Mouse (Mus musculus) forebrain, embryonic 16.5 days (tissue): ENCODE data around the gene Dgka. TPM values are rescaled to one million over a fixed set of nuclear protein-coding genes. Genes with fewer than 3 reads are reported as not detected.

ENCODE experiments used
- ATAC-seq: fragments of 200-750 bp; cut with Nextera tagmentation; 2 replicates; pipeline ENCODE4 v1.8.0; 2017; ENCODE audit warnings: mild to moderate bottlenecking, moderate library complexity
- H3K27ac ChIP-seq: fragments of 300-500 bp; sonication (generic); 2 replicates; pipeline ENCODE4 v1.5.1; 2014; ENCODE audit warnings: low read length, control low read depth
- H3K27me3 ChIP-seq: fragments of 300-500 bp; sonication (generic); replicated peaks from 2 replicates; pipeline ENCODE4 v1.6.1; 2014; ENCODE audit warnings: low read length; ENCODE audit not compliant: control insufficient read depth, insufficient read depth
- H3K36me3 ChIP-seq: fragments of 300-500 bp; sonication (generic); 2 replicates; pipeline ENCODE4 v1.6.1; 2014; ENCODE audit not compliant: control insufficient read depth, insufficient read depth
- H3K4me1 ChIP-seq: fragments of 300-500 bp; sonication (generic); replicated peaks from 2 replicates; pipeline ENCODE4 v1.6.1; 2014; ENCODE audit warnings: low read length; ENCODE audit not compliant: control insufficient read depth, insufficient read depth
- H3K4me2 ChIP-seq: fragments of 300-500 bp; sonication (generic); 2 replicates; pipeline ENCODE4 v1.6.1; 2014; ENCODE audit warnings: mild to moderate bottlenecking, low read length, control low read depth
- H3K4me3 ChIP-seq: fragments of 300-500 bp; sonication (generic); replicated peaks from 2 replicates; pipeline ENCODE4 v1.5.1; 2014; ENCODE audit warnings: mild to moderate bottlenecking, low read length, control low read depth
- H3K9ac ChIP-seq: fragments of 300-500 bp; sonication (generic); replicated peaks from 2 replicates; pipeline ENCODE4 v1.6.1; 2014; ENCODE audit warnings: low read depth, low read length, control low read depth
- H3K9me3 ChIP-seq: fragments of 300-500 bp; sonication (generic); 2 replicates; pipeline ENCODE4 v1.6.1; 2016; ENCODE audit warnings: low read length; ENCODE audit not compliant: control insufficient read depth
- WGBS: fragments of 180-500 bp; shearing (Covaris S2); extraction: QIAGEN DNeasy Blood & Tissue Kit; methylation state at CpG from one replicate; pipeline ENCODE4 v1.1.7; 2014; 5-methylcytosine and 5-hydroxymethylcytosine counted together
- polyA plus RNA-seq: library from polyadenylated mRNA; unstranded; fragments of >200 nt; fragmentation: Nextera tagmentation; extraction: Ambion mirVana; gene quantifications from 2 replicates; pipeline ENCODE4 v1.2.1, GENCODE M21; 2015

Dgka gene
- polyA plus RNA-seq, 1 experiment from 2014 or later: 5.1 TPM

DNA sequence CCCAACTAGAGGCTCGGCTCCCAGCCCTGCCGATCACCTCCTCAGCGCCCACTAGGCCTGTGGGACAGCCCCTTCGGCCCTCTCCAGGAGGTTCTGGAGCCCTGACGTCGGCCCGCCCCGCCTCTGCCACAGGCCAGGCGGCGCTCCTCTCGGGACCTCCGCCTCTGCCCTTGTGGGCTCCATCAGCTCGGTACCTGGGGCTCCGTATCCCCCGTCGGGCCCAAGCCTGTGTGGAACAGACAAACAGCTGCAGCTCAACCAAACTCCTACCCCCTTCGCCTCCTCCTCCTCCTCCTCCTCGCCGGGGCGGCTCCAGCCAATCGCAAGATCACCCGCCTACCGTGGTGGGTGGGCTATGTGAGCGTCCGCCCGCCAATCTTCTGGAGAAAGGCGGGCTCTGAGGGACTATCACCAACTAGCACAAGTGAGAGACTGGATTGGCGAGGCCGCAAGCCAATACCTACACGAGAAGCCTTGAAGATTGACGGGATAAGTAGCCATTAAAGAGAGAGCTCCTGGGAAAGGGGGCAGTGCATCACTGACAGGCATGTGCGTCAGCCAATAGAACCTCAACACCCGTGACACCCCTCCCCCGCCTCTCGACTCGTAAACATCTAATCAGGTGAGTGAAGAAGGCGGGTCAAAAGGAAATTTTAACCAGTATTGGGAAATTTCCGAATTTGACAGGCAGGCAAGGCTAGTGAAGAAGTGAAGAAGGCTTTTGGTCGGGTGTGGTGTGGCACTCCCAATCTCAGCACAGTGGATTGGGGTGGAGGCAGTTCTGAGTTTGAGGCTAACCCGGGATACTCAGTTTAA lies 48.5 kb downstream of the Dgka start, which contains the start of gene Rab5b:
Rab5b (minus strand) TSS at position 273 of the 816 bp plus-strand sequence.
- peak within 1 kb of the TSS; percentile 55 for H3K4me3 ChIP-seq
- peaks cover 17% of the 10 kb centered on the region for H3K4me1 ChIP-seq
- peak within 1 kb of the TSS; percentile 79 for H3K9ac ChIP-seq
- no peaks in the 10 kb centered on the region for H3K27me3 ChIP-seq
- H3K36me3 ChIP-seq: no peaks in the 10 kb centered on the region
- WGBS: under 1% methylated on average over 40 of the region's 40 CpGs
- ATAC-seq: peak; percentile 98
- peak within 1 kb of the TSS; percentile 68 for H3K4me2 ChIP-seq
- H3K27ac ChIP-seq: peak within 1 kb of the TSS; percentile 91
- no peaks in the 10 kb centered on the region for H3K9me3 ChIP-seq

DNA sequence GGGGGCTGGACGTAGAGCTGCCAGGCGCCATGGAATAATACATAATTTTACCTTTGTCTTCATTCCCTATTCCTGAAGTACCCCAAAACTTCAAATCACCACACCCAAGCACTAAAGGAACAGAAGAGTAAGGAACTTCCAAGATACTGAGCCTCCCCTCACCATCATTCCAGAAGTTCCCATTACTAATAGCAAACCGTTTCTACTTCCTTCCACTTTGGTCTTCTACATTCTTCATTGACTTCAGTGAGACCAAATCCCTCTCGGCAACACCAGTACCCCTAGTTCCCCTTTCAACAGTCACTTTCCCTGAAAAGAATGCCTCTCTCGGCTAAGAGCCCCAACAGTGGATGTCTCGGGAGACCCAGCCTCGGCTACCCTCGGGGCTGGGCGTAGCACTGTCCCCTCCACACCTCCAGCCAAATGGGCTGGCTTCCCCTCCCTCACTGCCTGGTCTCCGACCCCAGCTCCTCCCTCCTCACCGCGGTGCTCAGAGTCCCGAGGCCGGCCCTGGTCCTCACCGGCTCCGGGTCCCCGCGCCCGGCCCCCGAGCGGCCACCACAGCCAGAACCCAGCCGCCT lies 49.2 kb downstream of the Dgka start:
- no peaks in the 10 kb centered on the region for H3K36me3 ChIP-seq
- H3K9ac ChIP-seq: peak overlapping the region; percentile 79
- no peak for ATAC-seq
- H3K4me3 ChIP-seq: peak overlapping the region; percentile 55
- H3K27me3 ChIP-seq: no peaks in the 10 kb centered on the region
- H3K4me2 ChIP-seq: peak overlapping the region; percentile 68
- peaks cover 17% of the 10 kb centered on the region for H3K4me1 ChIP-seq
- under 1% methylated on average over 22 of the region's 22 CpGs for WGBS
- no peaks in the 10 kb centered on the region for H3K9me3 ChIP-seq
- peak overlapping the region; percentile 91 for H3K27ac ChIP-seq

DNA sequence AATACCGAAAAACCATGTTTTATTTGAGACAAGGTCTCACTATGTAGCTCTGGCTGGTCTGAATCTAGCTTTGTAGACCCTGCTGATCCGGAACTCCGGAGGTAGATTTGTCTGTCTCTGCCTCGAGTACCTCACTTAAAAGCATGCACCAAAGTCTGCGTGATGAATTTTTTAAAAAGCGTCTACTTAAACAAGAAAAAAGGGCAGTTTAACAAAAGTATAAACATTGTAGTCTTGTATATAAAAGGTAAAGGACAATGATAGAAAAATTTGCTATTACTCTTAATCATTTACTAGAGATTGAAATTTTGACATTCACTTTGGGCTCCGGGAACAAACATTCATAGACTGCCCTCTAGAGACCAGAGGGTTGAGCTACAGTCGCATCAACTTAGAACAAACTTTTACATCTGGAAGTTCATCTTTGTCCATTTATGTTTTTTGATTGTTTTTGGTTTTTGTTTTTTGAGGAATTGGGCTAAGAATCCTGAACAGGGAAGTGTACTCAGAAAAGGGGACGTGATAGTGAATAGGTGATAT lies 70.1 kb downstream of the Dgka start:
- peak overlapping the region; percentile 63 for H3K9ac ChIP-seq
- no peak for ATAC-seq
- peaks cover 5% of the 10 kb centered on the region for H3K4me1 ChIP-seq
- peak overlapping the region; percentile 68 for H3K4me2 ChIP-seq
- WGBS: 2% methylated on average over 9 of the region's 9 CpGs
- peak overlapping the region; percentile 54 for H3K4me3 ChIP-seq
- H3K27ac ChIP-seq: peak overlapping the region; percentile 62; the same call in 1 of the 2 replicates
- H3K36me3 ChIP-seq: no peaks in the 10 kb centered on the region
- no peaks in the 10 kb centered on the region for H3K9me3 ChIP-seq
- no peaks in the 10 kb centered on the region for H3K27me3 ChIP-seq

DNA sequence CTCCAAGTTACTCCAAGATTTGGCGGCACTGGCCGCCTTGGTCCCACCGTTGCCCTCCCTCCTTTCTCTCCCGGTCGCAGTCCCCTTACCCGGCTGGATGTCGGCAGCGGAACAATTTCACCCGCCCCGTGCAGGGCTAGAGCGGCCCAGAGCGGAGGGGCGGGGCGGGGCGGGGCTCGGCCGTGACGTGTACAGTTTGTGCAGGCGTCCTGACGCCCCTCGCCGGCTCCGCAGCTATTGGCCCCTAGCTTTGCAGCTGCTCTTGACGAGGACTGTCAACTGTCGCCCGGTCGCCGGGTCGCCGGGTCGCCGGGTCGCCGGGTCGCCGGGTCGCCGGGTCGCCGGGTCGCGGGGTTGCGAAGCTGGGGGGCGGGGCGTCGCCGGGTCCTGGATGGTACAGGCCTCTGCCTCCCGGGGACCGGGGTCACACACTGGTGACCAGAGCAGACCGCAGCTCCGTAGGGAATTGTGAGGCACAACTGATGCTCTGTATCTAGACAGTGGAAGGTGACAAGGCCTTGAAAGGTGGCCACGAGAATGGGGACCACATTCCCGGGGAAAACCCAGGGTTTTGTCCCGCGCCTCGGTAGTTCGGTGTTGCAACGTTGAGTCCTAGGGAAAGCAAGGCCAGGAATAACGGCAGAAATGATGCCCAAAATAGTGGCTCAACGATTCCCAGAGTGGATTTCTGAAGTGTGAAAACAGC lies 70.7 kb downstream of the Dgka start, which contains the start of gene Suox:
Suox (minus strand) TSS at position 311 of the 706 bp plus-strand sequence.
- Histone ChIP-seq H3K27me3 (no peaks in the 10 kb centered on the region), H3K9me3 (no peaks in the 10 kb centered on the region), H3K36me3 (no peaks in the 10 kb centered on the region), H3K27ac (peak within 1 kb of the TSS; percentile 62; the same call in 1 of the 2 replicates), H3K4me2 (peak within 1 kb of the TSS; percentile 68), H3K4me3 (peak within 1 kb of the TSS; percentile 54), H3K4me1 (peaks cover 8% of the 10 kb centered on the region), H3K9ac (peak within 1 kb of the TSS; percentile 63)
- ATAC-seq: peak; percentile 95
- WGBS: under 1% methylated on average over 59 of the region's 60 CpGs

DNA sequence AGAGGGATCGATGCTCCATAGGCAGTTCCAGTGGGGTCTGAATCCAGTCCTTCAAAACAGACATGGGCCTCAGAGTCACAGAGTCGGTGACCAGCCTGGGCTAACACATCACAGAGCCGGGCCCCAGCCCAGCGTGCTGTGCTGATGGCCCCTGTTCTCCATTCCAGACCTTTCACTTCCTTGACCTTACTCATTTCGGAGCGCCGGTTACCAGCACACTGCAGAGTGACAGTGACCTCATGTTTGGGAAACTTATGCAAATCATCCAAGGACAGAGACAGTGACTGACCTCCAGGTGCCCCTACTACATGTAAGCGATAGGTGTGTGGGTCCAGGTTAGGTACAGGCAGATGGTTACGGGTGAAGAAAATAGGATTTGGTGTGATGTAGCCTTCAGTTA lies 73.5 kb downstream of the Dgka start:
- no peak overlapping the region for H3K27ac ChIP-seq
- H3K36me3 ChIP-seq: no peaks in the 10 kb centered on the region
- no peak overlapping the region for H3K4me3 ChIP-seq
- no peaks in the 10 kb centered on the region for H3K27me3 ChIP-seq
- H3K9me3 ChIP-seq: no peaks in the 10 kb centered on the region
- H3K9ac ChIP-seq: no peak overlapping the region
- peaks cover 13% of the 10 kb centered on the region for H3K4me1 ChIP-seq
- no peak overlapping the region for H3K4me2 ChIP-seq
- WGBS: 95% methylated on average over 9 of the region's 9 CpGs
- no peak for ATAC-seq

Other genes with a start within 250 kb of the Dgka start
- 5.4 and 5.9 TPM in 2 replicates for gene Myl6b, start 246.2 kb downstream of the Dgka start, polyA plus RNA-seq
- gene Esyt1, start 219.0 kb downstream of the Dgka start, polyA plus RNA-seq: 9.0 and 9.6 TPM in 2 replicates
- gene Zc3h10, start 197.1 kb downstream of the Dgka start, polyA plus RNA-seq: 20.9 and 21.7 TPM in 2 replicates
- 2,032 and 2,064 TPM in 2 replicates for gene Rpl41, start 195.6 kb downstream of the Dgka start, polyA plus RNA-seq
- 149 and 152 TPM in 2 replicates for gene Pa2g4, start 178.9 kb downstream of the Dgka start, polyA plus RNA-seq
- 0.46 and 0.62 TPM in 2 replicates for gene Erbb3, start 155.2 kb downstream of the Dgka start, polyA plus RNA-seq
- 358 and 398 TPM in 2 replicates for gene Rps26, start 118.1 kb downstream of the Dgka start, polyA plus RNA-seq
- 9.0 and 15.6 TPM in 2 replicates for gene Ikzf4, start 98.9 kb downstream of the Dgka start, polyA plus RNA-seq
- gene Suox, start 70.8 kb downstream of the Dgka start, polyA plus RNA-seq: 11.2 and 12.7 TPM in 2 replicates
- gene Rab5b, start 48.6 kb downstream of the Dgka start, polyA plus RNA-seq: 128 and 131 TPM in 2 replicates
- 0.14 and 0.25 TPM in 2 replicates for gene Pmel, start 40.7 kb downstream of the Dgka start, polyA plus RNA-seq
- gene Cdk2, start 39.8 kb downstream of the Dgka start, polyA plus RNA-seq: 29.7 and 37.8 TPM in 2 replicates
- gene Pym1, start 3.0 kb upstream of the Dgka start, polyA plus RNA-seq: 37.9 and 43.6 TPM in 2 replicates
- 0.54 and 0.73 TPM in 2 replicates for gene Mmp19, start 46.1 kb upstream of the Dgka start, polyA plus RNA-seq
- gene Dnajc14, start 59.2 kb upstream of the Dgka start, polyA plus RNA-seq: 67.2 and 68.2 TPM in 2 replicates
- gene Tmem198b, start 59.5 kb upstream of the Dgka start, polyA plus RNA-seq: 10.7 and 13.7 TPM in 2 replicates
- 180 and 194 TPM in 2 replicates for gene Sarnp, start 72.5 kb upstream of the Dgka start, polyA plus RNA-seq
- 20.9 and 22.5 TPM in 2 replicates for gene Ormdl2, start 76.8 kb upstream of the Dgka start, polyA plus RNA-seq
- gene Gdf11, start 146.9 kb upstream of the Dgka start, polyA plus RNA-seq: 5.6 and 7.0 TPM in 2 replicates
- 119 and 137 TPM in 2 replicates for gene Cd63, start 156.1 kb upstream of the Dgka start, polyA plus RNA-seq
- 8.6 and 12.3 TPM in 2 replicates for gene Rdh5, start 178.0 kb upstream of the Dgka start, polyA plus RNA-seq
- gene Bloc1s1, start 179.2 kb upstream of the Dgka start, polyA plus RNA-seq: 203 and 221 TPM in 2 replicates
- 3.1 and 3.4 TPM in 2 replicates for gene Itga7, start 189.0 kb upstream of the Dgka start, polyA plus RNA-seq
- not detected in 2 replicates for gene Mettl7b, start 216.1 kb upstream of the Dgka start, polyA plus RNA-seq
- gene Olfr9, start 244.6 kb upstream of the Dgka start, polyA plus RNA-seq: not detected in 2 replicates